Mouse (Mus musculus): ENCODE results near the gene Gpatch4. TPM values are rescaled to one million over a fixed set of nuclear protein-coding genes. Genes with fewer than 3 reads are reported as not detected.
A peak's percentile ranks its signal among the peaks of the same experiment; 100 is the strongest.

The Gpatch4 gene
- polyA plus RNA-seq, 1 experiment from 2014 or later: 32.7 TPM

DNA sequence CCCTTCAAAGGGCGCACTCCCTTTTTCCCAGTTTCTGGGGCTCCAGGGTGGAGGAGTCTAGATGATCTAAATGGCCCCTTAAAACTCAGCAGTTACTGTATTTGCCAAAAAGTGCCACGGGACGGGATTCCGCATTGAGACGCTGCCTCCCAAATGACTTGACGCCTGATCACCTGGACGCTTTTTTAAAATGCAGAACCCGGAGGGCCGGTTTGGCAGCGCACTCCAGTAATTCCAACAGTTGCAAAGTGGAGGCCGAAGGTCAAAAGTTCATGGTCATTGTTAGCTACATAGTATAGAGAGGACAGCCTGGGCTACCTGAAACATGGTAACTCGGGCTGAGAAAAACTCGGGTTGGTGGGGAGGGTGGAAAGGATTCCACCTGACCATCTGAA, 39.3 kb downstream of the Gpatch4 start:
- 2% methylated on average over 13 of the region's 13 CpGs for WGBS (ENCODE audit: insufficient replicate concordance)

DNA sequence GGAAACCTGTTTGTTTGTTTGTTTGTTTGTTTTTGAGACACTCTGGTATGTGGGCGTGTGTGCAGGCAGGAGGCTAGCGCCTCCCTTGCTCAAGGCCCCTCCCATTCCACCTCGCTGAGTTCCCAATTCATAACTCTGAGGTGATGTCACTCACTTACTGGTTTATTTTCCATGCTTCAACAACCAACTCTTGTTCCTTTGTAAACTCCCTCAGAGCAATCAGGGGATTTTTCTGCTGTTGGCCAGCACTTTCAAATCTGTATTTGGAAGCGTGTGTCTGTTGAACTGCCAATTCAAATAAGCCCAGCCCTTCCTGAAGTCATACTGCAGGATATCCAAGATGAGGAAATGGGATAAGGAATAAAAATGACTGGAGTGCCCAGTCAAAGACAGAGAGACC, 39.8 kb downstream of the Gpatch4 start:
- Histone ChIP-seq H3K9ac (peak overlapping the region; percentile 82), H3K36me3 (peaks cover 20% of the 10 kb centered on the region), H3K27ac (peak overlapping the region; percentile 60), H3K4me1 (replicated peaks) (peaks cover 22% of the 10 kb centered on the region), H3K9me3 (replicated peaks) (no peaks in the 10 kb centered on the region), H3K4me2 (peak overlapping the region; percentile 83), H3K4me3 (replicated peaks) (peak overlapping the region; percentile 77), H3K27me3 (peaks cover 6% of the 10 kb centered on the region; the same call in 1 of the 2 replicates)
- ATAC-seq (ENCODE audit: low read depth) (peak; percentile 66; the same call in 1 of the 2 replicates), DNase-seq (peak; percentile 31)
- 12% methylated on average over 4 of the region's 4 CpGs for WGBS (ENCODE audit: insufficient replicate concordance)

More for the DNA sequence above, 39.3 kb downstream of the Gpatch4 start:
- Histone ChIP-seq H3K27ac (peak overlapping the region; percentile 60; the same call in 1 of the 2 replicates), H3K36me3 (peaks cover 20% of the 10 kb centered on the region), H3K27me3 (peaks cover 11% of the 10 kb centered on the region; the same call in 1 of the 2 replicates), H3K9me3 (replicated peaks) (no peaks in the 10 kb centered on the region), H3K4me3 (replicated peaks) (peak overlapping the region; percentile 77), H3K4me2 (peak overlapping the region; percentile 83), H3K4me1 (replicated peaks) (peaks cover 22% of the 10 kb centered on the region), H3K9ac (peak overlapping the region; percentile 82)
- DNase-seq (no peak), ATAC-seq (ENCODE audit: low read depth) (peak; percentile 22; the same call in 1 of the 2 replicates)

DNA sequence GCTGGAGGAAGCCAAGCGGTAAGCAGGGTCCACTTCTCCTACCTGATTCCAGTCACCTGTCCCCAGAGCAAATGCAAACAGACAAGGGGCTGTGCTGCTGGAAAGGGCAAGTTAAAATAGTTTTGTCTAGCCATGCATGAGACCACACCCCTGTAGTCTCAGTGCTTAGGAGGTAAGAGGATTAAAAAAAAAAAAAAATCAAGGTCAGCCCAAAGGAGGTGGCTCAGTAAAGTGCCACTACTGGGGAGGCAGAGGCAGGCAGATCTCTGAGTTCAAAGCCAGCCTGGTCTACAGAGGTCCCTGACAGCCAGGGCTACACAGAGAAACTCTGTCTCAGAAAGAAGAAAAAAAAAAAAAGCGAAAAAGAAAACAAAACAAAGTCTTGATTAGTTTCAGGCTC, 41.1 kb downstream of the Gpatch4 start:
- ATAC-seq (ENCODE audit: low read depth) (no peak), DNase-seq (no peak)
- H3K4me3 ChIP-seq (replicated peaks): no peak overlapping the region
- H3K4me1 ChIP-seq (replicated peaks): peaks cover 22% of the 10 kb centered on the region
- no peak overlapping the region for H3K27ac ChIP-seq
- no peaks in the 10 kb centered on the region for H3K9me3 ChIP-seq (replicated peaks)
- 0 out of 2 replicates have a peak overlapping the region, but pooled peaks have one; percentile 0 for H3K9ac ChIP-seq
- 95% methylated on average over 2 of the region's 2 CpGs for WGBS (ENCODE audit: insufficient replicate concordance)
- peaks cover 30% of the 10 kb centered on the region for H3K36me3 ChIP-seq
- H3K4me2 ChIP-seq: no peak overlapping the region
- 0 out of 2 replicates have a peak, but pooled peaks cover 2% of the 10 kb centered on the region for H3K27me3 ChIP-seq

DNA sequence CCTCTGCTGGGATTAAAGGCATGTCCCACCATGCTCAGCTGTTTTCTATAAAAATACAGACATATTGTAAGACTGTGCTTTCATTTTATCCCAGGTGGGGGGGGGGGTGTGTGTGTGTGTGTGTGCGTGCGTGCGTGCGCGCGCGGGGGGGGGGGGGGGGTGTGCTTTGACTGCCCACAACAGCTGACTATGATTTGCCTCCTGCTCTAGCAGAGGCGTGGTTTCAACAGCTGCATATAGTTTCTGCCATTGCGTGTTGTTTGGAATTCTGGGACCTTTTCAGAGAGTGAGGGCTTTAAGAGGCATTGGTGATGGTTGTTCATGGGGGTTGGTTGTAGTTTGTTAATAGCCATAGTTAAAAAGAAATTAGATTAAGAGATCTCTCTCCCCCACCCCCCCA, 42.6 kb downstream of the Gpatch4 start:
- ATAC-seq (ENCODE audit: low read depth) (no peak), DNase-seq (no peak)
- peaks cover 44% of the 10 kb centered on the region for H3K36me3 ChIP-seq
- WGBS (ENCODE audit: insufficient replicate concordance): 88% methylated on average over 5 of the region's 9 CpGs
- H3K27me3 ChIP-seq: no peaks in the 10 kb centered on the region
- H3K27ac ChIP-seq: no peak overlapping the region
- peaks cover 22% of the 10 kb centered on the region for H3K4me1 ChIP-seq (replicated peaks)
- H3K9me3 ChIP-seq (replicated peaks): no peaks in the 10 kb centered on the region
- H3K4me3 ChIP-seq (replicated peaks): no peak overlapping the region
- no peak overlapping the region for H3K9ac ChIP-seq
- no peak overlapping the region for H3K4me2 ChIP-seq

DNA sequence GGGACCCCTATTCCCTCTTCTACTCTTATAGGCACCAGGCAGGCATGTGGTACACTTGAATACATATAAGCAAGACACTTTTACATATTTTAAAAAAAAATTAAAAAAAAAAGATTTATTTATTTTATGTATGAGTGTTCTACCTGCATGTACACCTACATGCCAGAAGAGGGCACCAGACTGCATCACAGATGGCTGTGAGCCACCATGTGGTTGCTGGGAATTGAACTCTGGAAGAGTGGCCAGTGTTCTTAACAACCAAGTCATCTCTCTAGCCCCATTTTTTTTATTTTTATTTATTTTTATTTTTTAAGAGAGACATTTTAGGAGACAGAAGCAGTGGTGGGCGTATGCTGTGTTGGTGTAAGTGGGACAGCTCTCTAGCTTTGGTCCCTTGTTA, 44.8 kb downstream of the Gpatch4 start:
- Histone ChIP-seq H3K36me3 (peaks cover 67% of the 10 kb centered on the region), H3K27ac (no peak overlapping the region)
- WGBS (ENCODE audit: insufficient replicate concordance): 57% methylated on average over 1 of the region's 1 CpGs

DNA sequence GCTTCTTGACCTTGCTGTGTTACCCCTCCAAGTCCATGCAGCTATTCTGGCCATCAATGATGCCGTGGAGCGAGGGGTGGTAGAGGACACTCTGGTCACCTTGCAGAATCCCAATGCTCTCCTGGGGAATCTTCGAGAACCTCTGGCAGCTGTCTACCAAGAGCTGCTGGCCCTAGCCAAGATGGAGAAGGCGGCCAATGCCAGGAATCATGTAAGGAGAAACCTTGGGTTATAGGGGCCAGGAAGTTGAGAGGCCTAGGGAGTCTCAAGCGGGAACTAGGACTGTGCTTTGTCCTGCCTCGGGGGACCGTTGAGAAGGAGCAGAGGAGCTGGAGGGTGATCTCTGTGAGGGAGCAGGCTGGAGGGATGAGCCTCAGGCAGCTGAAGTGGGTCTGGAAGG, 47.2 kb downstream of the Gpatch4 start:
- no peak overlapping the region for H3K27ac ChIP-seq
- no peaks in the 10 kb centered on the region for H3K27me3 ChIP-seq
- DNase-seq: no peak
- no peaks in the 10 kb centered on the region for H3K4me1 ChIP-seq (replicated peaks)
- H3K4me2 ChIP-seq: no peak overlapping the region
- H3K4me3 ChIP-seq (replicated peaks): no peak overlapping the region
- peaks cover 80% of the 10 kb centered on the region for H3K36me3 ChIP-seq
- 85% methylated on average over 7 of the region's 7 CpGs for WGBS (ENCODE audit: insufficient replicate concordance)
- H3K9ac ChIP-seq: no peak overlapping the region
- H3K9me3 ChIP-seq (replicated peaks): no peaks in the 10 kb centered on the region
- ATAC-seq (ENCODE audit: low read depth): no peak

More for the DNA sequence above, 44.8 kb downstream of the Gpatch4 start:
- Histone ChIP-seq H3K27me3 (no peaks in the 10 kb centered on the region), H3K4me2 (no peak overlapping the region), H3K9me3 (replicated peaks) (no peaks in the 10 kb centered on the region), H3K4me3 (replicated peaks) (no peak overlapping the region), H3K4me1 (replicated peaks) (peaks cover 12% of the 10 kb centered on the region), H3K9ac (no peak overlapping the region)
- DNase-seq: no peak
- no peak for ATAC-seq (ENCODE audit: low read depth)

DNA sequence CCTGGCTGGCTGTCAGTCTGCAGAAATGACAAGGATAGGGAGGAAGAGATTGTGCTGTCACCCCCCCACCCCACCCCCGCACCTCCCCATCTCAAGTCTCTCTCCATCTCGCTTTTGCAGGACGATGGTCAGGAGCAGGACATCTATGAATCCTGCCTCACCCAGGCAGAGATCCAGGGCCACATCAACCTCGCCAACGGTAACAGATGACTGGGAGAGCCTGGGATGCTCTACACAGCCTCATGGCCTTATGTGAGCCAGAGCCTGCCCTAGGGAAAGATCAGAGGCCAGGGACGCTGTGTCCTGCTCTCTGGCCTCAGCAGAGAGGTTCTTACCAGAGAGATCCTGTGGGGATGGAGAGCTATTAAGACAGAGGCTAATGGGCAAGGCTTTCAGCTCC, 47.7 kb downstream of the Gpatch4 start:
- no peaks in the 10 kb centered on the region for H3K27me3 ChIP-seq
- no peak for DNase-seq
- no peak overlapping the region for H3K4me2 ChIP-seq
- peaks cover 83% of the 10 kb centered on the region for H3K36me3 ChIP-seq
- 92% methylated on average over 6 of the region's 6 CpGs for WGBS (ENCODE audit: insufficient replicate concordance)
- no peaks in the 10 kb centered on the region for H3K9me3 ChIP-seq (replicated peaks)
- H3K9ac ChIP-seq: no peak overlapping the region
- ATAC-seq (ENCODE audit: low read depth): no peak
- H3K27ac ChIP-seq: no peak overlapping the region
- H3K4me3 ChIP-seq (replicated peaks): no peak overlapping the region
- no peaks in the 10 kb centered on the region for H3K4me1 ChIP-seq (replicated peaks)

DNA sequence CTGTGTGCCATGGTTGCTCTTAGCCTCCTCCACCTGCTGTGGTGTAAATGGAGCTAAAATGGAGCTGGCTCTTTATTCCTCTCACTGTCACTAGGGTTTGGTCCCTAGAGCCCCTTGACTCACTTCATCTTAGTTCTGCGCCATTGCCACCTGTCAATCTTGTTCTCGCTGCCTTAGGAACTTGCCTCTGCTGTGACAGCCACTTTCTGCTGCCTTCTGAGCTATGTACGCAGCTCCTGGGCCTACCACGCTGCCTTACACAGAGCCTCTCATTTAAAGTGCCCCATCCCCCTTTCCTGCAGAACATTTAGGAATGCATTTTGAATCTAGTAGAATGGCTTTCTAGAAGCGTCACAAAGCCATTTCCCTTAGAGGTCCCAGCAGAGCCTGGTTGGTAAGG, 51.2 kb downstream of the Gpatch4 start:
- H3K4me2 ChIP-seq: no peak overlapping the region
- H3K4me3 ChIP-seq (replicated peaks): no peak overlapping the region
- no peaks in the 10 kb centered on the region for H3K4me1 ChIP-seq (replicated peaks)
- WGBS (ENCODE audit: insufficient replicate concordance): 84% methylated on average over 5 of the region's 5 CpGs
- no peak overlapping the region for H3K9ac ChIP-seq
- no peaks in the 10 kb centered on the region for H3K27me3 ChIP-seq
- DNase-seq (no peak), ATAC-seq (ENCODE audit: low read depth) (no peak)
- H3K9me3 ChIP-seq (replicated peaks): no peaks in the 10 kb centered on the region
- H3K36me3 ChIP-seq: peaks cover 86% of the 10 kb centered on the region
- H3K27ac ChIP-seq: no peak overlapping the region

DNA sequence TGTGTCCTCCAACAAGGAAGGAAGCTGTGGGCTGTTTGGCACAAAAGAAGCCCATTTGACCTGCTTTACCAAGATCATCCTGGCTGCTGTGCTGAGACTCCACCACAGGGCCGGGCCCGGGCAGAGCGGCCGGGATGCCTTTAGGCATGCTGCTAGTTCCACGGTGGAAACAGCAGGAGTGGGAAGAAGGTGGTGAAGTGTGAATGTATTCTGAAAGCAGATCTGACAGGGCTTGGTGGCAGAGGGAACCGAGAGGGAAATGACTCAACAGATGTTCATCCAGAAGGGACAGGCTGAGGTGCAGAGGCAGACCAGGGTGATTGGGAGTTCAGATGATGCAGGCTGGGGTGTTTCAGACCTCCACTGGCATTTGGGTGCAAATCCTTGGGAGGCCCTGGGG, 54.8 kb downstream of the Gpatch4 start:
- 62% methylated on average over 6 of the region's 6 CpGs for WGBS (ENCODE audit: insufficient replicate concordance)
- Histone ChIP-seq H3K27me3 (no peaks in the 10 kb centered on the region), H3K4me2 (no peak overlapping the region), H3K36me3 (peaks cover 83% of the 10 kb centered on the region), H3K27ac (no peak overlapping the region), H3K9ac (no peak overlapping the region), H3K4me3 (replicated peaks) (no peak overlapping the region), H3K4me1 (replicated peaks) (no peaks in the 10 kb centered on the region), H3K9me3 (replicated peaks) (no peaks in the 10 kb centered on the region)
- ATAC-seq (ENCODE audit: low read depth) (no peak), DNase-seq (no peak)

DNA sequence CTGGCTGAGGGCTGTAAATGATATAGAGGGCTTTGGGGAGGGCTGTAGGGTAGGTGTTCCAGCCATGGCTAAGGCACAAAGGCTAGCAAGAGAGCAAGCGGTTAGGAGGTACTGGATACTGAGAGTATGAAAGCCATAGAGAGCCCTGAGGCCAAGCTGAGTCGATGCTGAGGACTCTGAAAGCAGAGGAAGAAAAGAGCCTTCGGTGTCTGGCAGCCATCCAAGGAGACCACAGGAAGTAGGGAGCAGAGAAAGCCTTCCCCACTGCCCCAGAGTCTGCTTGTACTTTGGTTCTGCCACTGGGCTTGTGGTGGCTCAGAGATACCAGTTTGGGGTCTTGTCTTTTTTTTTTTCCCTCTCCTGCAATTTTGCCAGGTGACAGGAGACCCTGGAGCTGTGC, 57.3 kb downstream of the Gpatch4 start:
- Histone ChIP-seq H3K4me3 (replicated peaks) (no peak overlapping the region), H3K27me3 (no peaks in the 10 kb centered on the region), H3K36me3 (peaks cover 82% of the 10 kb centered on the region), H3K27ac (no peak overlapping the region), H3K4me2 (no peak overlapping the region), H3K4me1 (replicated peaks) (no peaks in the 10 kb centered on the region), H3K9me3 (replicated peaks) (no peaks in the 10 kb centered on the region), H3K9ac (no peak overlapping the region)
- ATAC-seq (ENCODE audit: low read depth) (no peak), DNase-seq (no peak)
- 63% methylated on average over 3 of the region's 3 CpGs for WGBS (ENCODE audit: insufficient replicate concordance)

DNA sequence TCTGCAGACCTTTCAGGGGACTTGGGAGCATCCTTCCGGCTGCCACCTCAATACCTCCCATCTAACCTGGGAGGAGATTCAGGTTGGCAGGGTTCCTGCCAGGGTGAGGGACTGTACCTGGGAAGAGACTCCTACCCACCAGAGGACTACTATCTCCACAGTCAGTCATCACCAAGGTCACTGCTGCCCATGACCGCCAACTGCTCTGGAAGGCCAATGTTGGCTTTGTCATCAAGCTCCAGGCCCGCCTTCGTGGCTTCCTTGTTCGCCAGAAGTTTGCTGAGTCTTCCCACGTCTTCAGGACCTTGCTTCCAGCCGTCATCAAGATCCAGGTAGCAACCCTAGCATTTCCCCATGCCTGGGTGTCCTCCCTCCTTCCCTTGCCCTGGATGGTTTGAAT, 58.8 kb downstream of the Gpatch4 start:
- Histone ChIP-seq H3K9ac (no peak overlapping the region), H3K9me3 (replicated peaks) (no peaks in the 10 kb centered on the region), H3K36me3 (peaks cover 91% of the 10 kb centered on the region), H3K4me3 (replicated peaks) (no peak overlapping the region), H3K4me2 (no peak overlapping the region), H3K4me1 (replicated peaks) (no peaks in the 10 kb centered on the region), H3K27me3 (no peaks in the 10 kb centered on the region), H3K27ac (no peak overlapping the region)
- DNase-seq: no peak
- ATAC-seq (ENCODE audit: low read depth): no peak
- 81% methylated on average over 7 of the region's 7 CpGs for WGBS (ENCODE audit: insufficient replicate concordance)

DNA sequence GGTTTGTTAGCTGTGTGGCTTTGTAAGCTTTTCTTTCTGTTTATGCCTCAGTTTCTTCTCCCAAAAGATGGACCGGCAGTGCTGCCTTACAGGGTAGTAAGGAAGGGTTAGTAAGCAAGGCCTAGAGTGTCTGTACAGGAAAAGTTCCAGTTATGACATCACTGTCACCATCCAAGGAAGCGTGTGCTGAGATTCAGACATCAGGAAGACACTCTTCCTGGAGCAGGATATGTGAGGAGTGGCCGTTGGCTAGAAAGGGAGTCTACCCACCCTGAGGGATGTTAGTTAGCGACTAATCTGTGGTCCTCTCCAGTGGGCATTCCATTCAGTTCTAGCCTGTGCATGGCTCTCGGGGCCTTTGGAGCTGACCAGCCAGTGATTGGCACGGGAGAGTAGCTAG, 59.3 kb downstream of the Gpatch4 start:
- H3K36me3 ChIP-seq: peaks cover 91% of the 10 kb centered on the region
- DNase-seq (no peak), ATAC-seq (ENCODE audit: low read depth) (no peak; the same call in 1 of the 2 replicates)
- no peak overlapping the region for H3K4me3 ChIP-seq (replicated peaks)
- H3K9me3 ChIP-seq (replicated peaks): no peaks in the 10 kb centered on the region
- peak overlapping the region; percentile 39; the same call in 1 of the 2 replicates for H3K27ac ChIP-seq
- no peak overlapping the region for H3K4me2 ChIP-seq
- WGBS (ENCODE audit: insufficient replicate concordance): 71% methylated on average over 6 of the region's 6 CpGs
- no peaks in the 10 kb centered on the region for H3K27me3 ChIP-seq
- no peak overlapping the region for H3K9ac ChIP-seq
- H3K4me1 ChIP-seq (replicated peaks): no peaks in the 10 kb centered on the region

Measured in liver, embryonic 13.5 days (tissue).